Mouse (Mus musculus) kidney, adult 2 months (tissue): ENCODE data around the gene Cdx4. TPM values are rescaled to one million over a fixed set of nuclear protein-coding genes. Genes with fewer than 3 reads are reported as not detected.

Source experiments
- DNase-seq: peaks from one replicate; pipeline ENCODE4 v3.0.0; 2021
- H3K27ac ChIP-seq: fragments of 200-500 bp; 2 replicates; pipeline ENCODE4 v1.5.1; 2012; ENCODE audit warnings: low read depth, low read length, control low read depth, inconsistent platforms; ENCODE audit not compliant: insufficient read depth
- H3K27me3 ChIP-seq: fragments of 200-500 bp; replicated peaks from 2 replicates; pipeline ENCODE4 v1.6.1; 2012; ENCODE audit warnings: mild to moderate bottlenecking, moderate library complexity, low read length, inconsistent platforms; ENCODE audit not compliant: control insufficient read depth, insufficient read depth
- H3K36me3 ChIP-seq: fragments of 200-500 bp; 2 replicates; pipeline ENCODE4 v1.6.1; 2012; ENCODE audit warnings: mild to moderate bottlenecking, moderate library complexity, low read length, inconsistent platforms; ENCODE audit not compliant: control insufficient read depth, insufficient read depth
- H3K4me1 ChIP-seq: fragments of 200-500 bp; 2 replicates; pipeline ENCODE4 v1.6.1; 2011; ENCODE audit warnings: low read length; ENCODE audit not compliant: control insufficient read depth, insufficient read depth
- H3K4me3 ChIP-seq: fragments of 200-500 bp; 2 replicates; pipeline ENCODE4 v1.5.1; 2011; ENCODE audit warnings: mild to moderate bottlenecking, low read depth, low read length, control low read depth; ENCODE audit not compliant: insufficient read depth
- CTCF ChIP-seq: fragments of 200-500 bp; conservative IDR thresholded peaks from 2 replicates; pipeline ENCODE4 v1.5.1; 2011; ENCODE audit warnings: low read depth, mild to moderate bottlenecking, control low read depth, low read length, moderate library complexity, mixed read lengths; ENCODE audit not compliant: insufficient read depth, insufficient read length
- POLR2A ChIP-seq: fragments of 200-500 bp; IDR thresholded peaks from one replicate; pipeline ENCODE4 v1.6.1; 2011; ENCODE audit warnings: low read depth, low read length, control low read depth
- WGBS: fragments of 180-500 bp; shearing (Covaris S2); methylation state at CpG from one replicate; pipeline ENCODE4 v1.1.7; 2018; 5-methylcytosine and 5-hydroxymethylcytosine counted together
- polyA plus RNA-seq: library from polyadenylated mRNA; depleted of rRNA; stranded (reverse); fragments of >200 nt; gene quantifications from 2 replicates; pipeline ENCODE4 v1.2.3, GENCODE M21; 2012; rRNA removed

The Cdx4 gene
- 0.09 and 0.10 TPM in 2 replicates for polyA plus RNA-seq

- Histone ChIP-seq H3K4me3 (peak within 1 kb of the TSS; percentile 4; the same call in 1 of the 2 replicates), H3K27me3 (no peaks in the 10 kb centered on the region), H3K36me3 (no peaks in the 10 kb centered on the region), H3K27ac (no peak within 1 kb of the TSS), H3K4me1 (no peaks in the 10 kb centered on the region)
- DNase-seq: no peak
- 15% methylated on average over 13 of the region's 13 CpGs for WGBS
- TF ChIP-seq POLR2A: no peak
- TF ChIP-seq CTCF: no peak
These were observed at the start of gene Cdx4 for GRCm38 (mm10) chrX:103321146-103321545. Gene Cdx4 (plus strand): TSS chrX:103321398.

DNA sequence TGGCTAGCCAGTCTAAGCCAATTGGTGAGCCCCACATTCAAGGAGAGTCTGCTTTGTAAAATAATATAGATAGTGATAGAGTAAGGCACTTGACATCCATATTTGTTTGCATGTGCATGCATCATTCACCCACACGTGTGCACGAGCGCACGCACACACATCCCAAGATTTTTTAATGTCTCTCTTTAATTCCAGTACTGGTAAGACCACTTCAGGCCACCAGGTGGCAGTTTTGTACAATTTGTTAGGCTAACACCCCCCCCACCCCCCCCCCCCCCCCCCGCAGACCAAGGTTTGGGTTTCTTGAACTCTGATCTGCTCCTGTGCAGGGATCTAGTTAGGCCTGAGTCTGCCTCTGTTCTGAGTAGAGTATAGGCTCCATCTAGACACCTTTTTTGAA is 46.9 kb upstream of the Cdx4 start:
- WGBS: 77% methylated on average over 4 of the region's 5 CpGs
- Histone ChIP-seq H3K4me1 (no peaks in the 10 kb centered on the region), H3K27me3 (no peaks in the 10 kb centered on the region), H3K27ac (no peak overlapping the region), H3K36me3 (no peaks in the 10 kb centered on the region), H3K4me3 (no peak overlapping the region)
- DNase-seq: peak; percentile 31
- TF ChIP-seq CTCF: 0 out of 2 replicates have a peak, but pooled peaks have one; percentile 20
- TF ChIP-seq POLR2A: no peak

DNA sequence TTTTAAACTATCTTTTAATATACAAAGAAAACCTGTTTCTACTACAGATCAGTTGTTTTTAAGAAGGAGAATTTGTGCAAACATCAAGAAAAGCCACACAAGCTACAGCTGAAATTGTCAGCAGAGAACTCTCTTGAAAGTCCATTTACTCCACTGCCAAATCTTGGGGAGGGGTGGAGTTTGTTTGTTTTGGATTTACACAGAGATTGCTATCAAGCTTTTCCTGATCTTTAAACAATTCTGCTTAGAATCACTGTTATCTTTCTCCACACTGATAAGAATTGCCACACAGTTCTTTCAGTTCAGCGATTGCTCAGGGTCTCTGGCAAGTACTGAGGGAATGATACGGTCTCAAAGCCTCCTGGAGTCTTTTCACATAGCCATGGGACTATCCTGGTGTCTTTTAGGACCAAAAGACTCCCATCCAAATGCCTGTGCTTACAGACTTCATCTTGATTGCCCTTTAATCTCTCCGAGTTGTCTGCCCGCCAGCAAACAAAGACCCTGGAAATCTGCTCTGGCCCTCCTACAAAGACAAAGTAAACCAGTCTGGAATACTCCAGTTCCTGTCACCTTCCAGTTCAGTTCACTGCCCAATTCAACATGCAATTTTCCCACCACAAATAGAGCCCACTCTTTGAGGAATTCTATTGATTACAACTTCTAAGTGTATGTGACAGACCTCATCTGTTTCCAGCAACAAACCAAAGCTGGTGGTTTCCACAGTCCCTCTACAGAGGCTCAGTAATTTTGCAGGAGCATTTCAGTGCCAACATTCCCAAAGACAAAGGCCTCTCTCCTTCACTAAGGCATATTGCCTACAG is 34.1 kb upstream of the Cdx4 start:
- TF ChIP-seq CTCF (no peak), POLR2A (no peak)
- Histone ChIP-seq H3K4me3 (no peak overlapping the region), H3K27me3 (no peaks in the 10 kb centered on the region), H3K36me3 (no peaks in the 10 kb centered on the region), H3K4me1 (no peaks in the 10 kb centered on the region), H3K27ac (no peak overlapping the region)
- WGBS: 70% methylated on average over 4 of the region's 4 CpGs
- DNase-seq: no peak

DNA sequence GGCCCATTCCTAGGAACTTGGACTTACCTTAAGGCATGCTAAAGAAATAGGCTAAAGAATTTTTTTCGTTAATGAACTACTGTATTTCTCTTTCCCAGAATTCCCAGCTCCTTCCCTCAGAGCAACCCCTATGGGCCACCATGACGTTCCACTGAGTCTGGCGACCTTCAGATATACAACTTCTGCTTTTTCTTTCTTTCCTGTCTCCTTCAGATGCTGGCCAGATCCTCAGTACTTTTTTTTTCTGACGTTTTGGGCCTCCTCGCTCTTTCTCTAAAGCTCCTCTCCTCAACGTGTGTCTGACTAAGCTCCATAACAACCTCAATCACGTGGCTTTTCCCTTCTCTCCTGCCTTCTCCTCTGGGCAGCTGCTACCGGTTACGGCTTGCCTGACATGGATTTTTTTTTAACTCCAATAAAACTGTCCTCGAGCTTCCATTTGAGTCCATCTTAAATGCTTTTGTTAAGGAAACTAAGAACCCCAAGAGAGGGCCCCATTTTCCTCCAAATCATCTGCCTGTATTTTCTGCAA is 33.3 kb upstream of the Cdx4 start:
- TF ChIP-seq CTCF (no peak), POLR2A (no peak)
- H3K36me3 ChIP-seq: no peaks in the 10 kb centered on the region
- H3K27me3 ChIP-seq: no peaks in the 10 kb centered on the region
- no peaks in the 10 kb centered on the region for H3K4me1 ChIP-seq
- DNase-seq: peak; percentile 1
- H3K27ac ChIP-seq: no peak overlapping the region
- WGBS: 26% methylated on average over 10 of the region's 10 CpGs
- no peak overlapping the region for H3K4me3 ChIP-seq

GRCm38 (mm10) chrX:103288485-103289330 is 32.5 kb upstream of the Cdx4 start:
- no peak for TF ChIP-seq POLR2A
- TF ChIP-seq CTCF: no peak
- no peak overlapping the region for H3K4me3 ChIP-seq
- no peak for DNase-seq
- no peaks in the 10 kb centered on the region for H3K27me3 ChIP-seq
- no peak overlapping the region for H3K27ac ChIP-seq
- H3K4me1 ChIP-seq: no peaks in the 10 kb centered on the region
- H3K36me3 ChIP-seq: no peaks in the 10 kb centered on the region
- WGBS: 31% methylated on average over 25 of the region's 25 CpGs

DNA sequence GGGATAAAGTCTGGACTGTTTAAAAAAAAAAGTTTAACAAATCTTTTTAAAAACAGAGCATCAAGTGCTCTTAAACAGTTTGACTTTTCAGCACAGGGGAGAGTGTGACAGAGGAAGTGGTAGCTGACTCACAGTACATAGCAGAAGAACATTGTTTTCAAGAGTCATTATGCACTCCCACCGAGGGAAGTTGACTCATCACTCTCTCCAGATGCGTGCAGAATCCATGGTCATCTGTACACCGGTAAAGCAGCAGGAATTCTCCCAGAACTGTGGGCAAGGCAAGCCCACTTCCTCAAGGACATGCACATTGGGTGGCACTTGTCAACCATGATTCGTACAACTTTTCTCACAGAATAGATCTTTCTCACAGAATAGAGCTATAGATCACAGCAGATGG is 22.3 kb upstream of the Cdx4 start:
- no peak overlapping the region for H3K27ac ChIP-seq
- H3K4me1 ChIP-seq: no peaks in the 10 kb centered on the region
- H3K27me3 ChIP-seq: no peaks in the 10 kb centered on the region
- WGBS: 60% methylated on average over 4 of the region's 4 CpGs
- H3K36me3 ChIP-seq: no peaks in the 10 kb centered on the region
- no peak for DNase-seq
- TF ChIP-seq CTCF: no peak
- TF ChIP-seq POLR2A: no peak
- H3K4me3 ChIP-seq: no peak overlapping the region

DNA sequence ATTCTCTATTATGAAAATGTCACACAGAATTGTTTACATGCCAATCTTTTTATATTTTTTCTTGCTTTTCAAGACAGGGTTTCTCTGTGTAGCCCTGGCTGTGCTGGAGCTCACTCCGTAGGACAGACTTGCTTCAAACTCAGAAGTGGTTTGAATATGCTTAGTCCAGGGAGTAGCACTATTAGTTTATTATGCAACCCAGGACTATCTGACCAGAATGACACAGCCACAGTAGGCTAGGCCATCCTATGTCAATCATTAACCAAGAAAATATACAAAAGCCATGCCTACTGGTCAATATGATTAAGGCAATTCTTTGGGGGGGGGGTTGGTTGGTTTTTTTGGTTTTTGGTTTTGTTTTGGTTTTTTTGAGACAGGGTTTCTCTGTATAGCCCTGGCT is 12.9 kb upstream of the Cdx4 start:
- no peaks in the 10 kb centered on the region for H3K4me1 ChIP-seq
- TF ChIP-seq POLR2A (no peak), CTCF (no peak)
- no peaks in the 10 kb centered on the region for H3K36me3 ChIP-seq
- WGBS: 63% methylated on average over 1 of the region's 1 CpGs
- no peak overlapping the region for H3K4me3 ChIP-seq
- DNase-seq: peak; percentile 1
- no peak overlapping the region for H3K27ac ChIP-seq
- no peaks in the 10 kb centered on the region for H3K27me3 ChIP-seq
